Mouse (Mus musculus) right cerebral cortex, postnatal 14 days (tissue): ENCODE data around the gene Dpp8.
"Not testable (repeated sequence)": the region's sequence is repeated elsewhere in the genome, so short reads cannot be mapped to it uniquely, and the experiment has no call there.

Source experiments
- DNase-seq: peaks from one replicate; pipeline ENCODE4 v3.0.0; 2022

The Dpp8 gene

DNA sequence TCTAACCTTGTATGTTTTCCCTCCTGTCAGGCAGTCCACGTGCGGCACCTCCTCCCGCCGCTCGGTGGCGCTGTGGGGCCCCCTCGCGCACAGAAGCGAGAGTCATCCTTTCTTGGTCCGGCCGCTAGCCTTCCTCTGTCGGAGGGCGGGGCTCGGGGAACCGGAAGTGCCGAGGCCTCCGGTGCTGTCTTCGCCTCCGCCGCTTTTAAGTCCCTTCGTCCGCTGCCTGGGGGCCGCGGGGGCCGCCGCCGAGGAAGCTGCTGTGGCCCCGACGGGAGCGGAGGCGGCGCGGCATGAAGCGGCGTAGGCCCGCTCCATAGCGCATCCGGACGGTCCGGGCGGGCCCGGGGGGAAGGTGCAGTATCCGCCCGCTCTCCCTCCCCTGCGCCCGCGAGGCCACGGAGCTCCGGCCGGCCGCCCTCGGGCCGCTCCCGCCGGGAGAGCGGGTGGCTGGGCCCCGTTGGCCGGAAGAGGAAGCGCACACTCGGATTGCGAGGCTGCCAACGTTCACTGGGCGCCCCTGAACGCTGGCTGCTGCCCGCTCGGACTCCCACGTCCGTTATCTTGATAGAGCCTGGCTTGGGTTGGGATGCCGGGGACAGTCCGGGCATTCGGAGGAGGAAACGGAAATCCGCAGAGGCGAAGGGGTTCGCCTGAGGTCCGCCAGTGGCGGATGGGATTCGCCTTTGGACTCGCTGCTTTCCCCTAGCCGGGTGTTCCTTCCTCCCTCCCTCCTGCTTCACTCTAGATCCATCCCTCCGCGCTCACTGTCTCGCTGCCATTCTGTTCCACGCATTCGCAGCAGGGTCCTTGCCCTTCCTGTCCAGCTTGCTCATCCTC is at the start of gene Dpp8:
Gene Dpp8, plus strand, starts transcription at position 146 of the 840 bp plus-strand sequence.
- peak; percentile 93 for DNase-seq

DNA sequence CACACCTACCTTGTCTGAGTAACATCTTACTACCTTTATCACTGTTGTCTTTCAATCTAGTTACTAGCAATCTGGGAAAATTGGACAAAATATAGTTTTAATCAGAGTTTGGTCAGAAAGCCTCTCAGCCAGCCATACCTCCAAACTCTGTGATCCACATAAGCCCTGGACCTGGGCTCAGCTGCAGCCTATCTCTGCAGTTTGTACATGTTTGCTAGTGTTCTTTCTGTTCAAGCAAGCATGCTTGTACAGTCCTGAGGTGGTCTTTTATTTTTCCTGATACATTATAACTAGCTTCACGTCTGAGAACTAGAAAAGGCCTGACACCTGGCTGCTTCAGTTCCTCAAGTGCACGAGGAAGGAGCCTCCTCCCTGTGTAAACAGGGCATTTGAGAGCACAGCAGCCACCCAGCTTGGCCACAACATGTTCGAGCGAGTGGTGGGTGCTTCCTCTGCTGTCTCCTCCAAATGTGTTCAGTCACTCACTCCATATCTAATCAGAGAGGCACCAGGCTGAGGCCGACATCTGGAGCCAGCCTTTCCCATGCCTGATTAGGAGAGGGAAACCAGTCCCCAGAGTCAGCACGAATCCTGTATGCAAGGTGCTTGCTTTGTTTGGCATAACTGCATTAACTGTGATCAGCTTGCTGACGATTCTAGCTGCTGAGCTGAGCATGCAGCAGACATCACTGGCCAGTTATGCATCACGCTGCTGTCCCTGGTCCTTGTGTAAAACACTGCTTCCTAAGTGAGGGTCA is 47.0 kb upstream of the Dpp8 start:
- no peak for DNase-seq

DNA sequence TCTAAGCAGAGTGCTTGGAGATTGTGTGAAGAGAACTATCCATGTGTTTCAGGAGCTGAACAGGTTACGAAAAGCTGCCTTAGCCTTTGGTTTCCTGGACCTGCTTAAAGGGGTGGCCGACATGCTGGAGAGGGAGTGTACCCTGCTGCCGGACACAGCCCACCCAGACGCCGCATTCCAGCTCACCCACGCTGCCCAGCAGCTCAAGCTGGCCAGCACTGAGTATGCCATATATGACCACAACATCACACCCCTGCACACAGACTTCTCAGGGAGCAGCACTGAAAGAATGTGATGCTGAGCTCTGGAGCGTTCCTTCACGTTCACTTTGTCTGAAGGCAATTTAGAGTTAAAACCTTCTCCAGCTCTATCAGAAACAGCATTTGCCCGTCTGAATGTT is 46.4 kb upstream of the Dpp8 start:
- no peak for DNase-seq

DNA sequence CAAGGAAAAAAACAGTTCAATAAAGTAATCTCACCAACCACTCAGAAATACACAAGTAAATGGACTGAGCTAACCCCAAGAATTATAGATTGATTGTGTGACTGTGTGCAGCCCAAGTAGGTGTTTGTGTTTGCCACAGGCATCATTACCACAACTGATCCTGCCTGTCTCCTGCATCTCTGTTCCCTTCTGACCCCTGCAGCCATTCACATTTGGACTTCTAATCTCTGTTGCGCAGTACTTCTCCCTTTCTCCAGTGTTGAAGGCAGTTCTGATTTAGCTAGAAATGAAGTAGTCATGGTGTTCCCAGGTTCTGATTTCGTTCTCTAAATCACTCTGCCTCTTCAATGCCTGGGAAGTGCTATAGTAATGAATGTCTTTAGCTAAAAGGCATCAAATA is 44.6 kb upstream of the Dpp8 start:
- DNase-seq: no peak

DNA sequence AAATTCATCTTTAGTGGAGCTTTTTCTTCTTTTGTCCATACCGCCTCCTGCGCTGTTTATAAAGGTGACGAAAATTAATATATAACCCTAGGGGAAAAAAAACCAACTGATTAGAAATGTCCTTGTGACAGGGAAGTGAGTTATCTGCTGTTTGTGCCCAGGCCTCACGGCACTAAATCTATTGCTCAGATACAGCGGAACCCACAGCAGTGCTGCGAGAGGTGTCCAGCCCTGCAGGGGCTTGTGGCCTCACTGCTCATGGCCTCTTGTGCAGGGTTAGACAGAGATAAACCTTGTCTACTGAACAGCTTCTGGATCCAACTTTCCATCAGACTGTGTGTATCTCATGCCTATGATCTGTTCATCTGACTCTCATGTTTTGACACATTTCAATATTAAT is 43.8 kb upstream of the Dpp8 start:
- no peak for DNase-seq

DNA sequence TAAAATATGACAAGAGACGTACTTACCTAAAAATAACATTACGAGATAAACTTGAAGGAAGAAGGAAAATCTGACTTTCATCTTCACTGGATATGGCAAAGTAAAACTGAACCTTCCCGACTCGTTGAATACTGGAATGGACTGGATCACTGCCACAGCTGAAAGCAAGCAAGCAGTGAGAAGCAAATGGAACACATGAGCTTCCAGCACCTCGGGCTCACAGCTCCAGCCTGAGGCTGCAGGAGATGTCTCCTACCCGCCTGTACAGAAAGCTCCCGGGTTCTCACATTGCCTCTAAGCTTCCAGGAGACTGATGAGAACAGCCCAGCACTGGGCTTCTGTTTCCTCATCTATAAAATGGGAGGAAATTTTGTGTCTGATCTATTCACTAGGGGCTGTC is 41.9 kb upstream of the Dpp8 start:
- no peak for DNase-seq

DNA sequence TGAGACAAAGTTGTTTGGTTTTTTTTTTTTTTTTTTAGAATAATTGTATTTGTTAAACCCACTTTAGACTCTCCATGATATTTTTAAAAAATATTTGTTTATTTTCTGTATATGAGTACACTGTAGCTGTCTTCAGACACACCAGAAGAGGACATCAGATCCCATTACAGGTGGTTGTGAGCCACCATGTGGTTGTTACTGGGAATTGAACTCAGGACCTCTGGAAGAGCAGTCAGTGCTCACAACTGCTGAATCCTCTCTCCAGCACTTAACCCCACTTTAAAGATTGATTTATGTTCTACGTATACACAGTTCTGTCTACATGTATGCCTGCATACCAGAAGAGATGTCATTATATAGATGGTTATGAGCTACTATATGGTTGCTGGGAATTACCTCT is 36.8 kb upstream of the Dpp8 start:
- DNase-seq: not testable (repeated sequence)

DNA sequence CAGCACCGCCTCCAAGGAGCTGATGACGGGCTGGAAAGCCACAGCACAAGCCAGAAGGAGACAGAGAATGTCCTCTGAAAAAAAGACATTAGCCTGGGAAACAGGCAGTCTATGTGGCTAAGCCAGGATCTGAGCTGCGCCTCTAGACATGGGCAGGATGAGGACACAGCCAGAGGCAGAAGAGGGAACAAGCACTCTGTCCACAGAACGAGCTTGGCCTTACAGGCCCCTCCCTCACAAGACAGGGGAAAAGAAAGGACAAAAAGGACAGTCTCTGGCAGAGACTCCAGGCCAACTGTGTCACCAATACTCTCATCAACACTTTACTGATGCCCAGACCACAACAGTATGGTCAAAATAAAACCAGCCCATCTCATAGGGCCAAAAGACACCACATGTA is 30.7 kb upstream of the Dpp8 start:
- no peak for DNase-seq

DNA sequence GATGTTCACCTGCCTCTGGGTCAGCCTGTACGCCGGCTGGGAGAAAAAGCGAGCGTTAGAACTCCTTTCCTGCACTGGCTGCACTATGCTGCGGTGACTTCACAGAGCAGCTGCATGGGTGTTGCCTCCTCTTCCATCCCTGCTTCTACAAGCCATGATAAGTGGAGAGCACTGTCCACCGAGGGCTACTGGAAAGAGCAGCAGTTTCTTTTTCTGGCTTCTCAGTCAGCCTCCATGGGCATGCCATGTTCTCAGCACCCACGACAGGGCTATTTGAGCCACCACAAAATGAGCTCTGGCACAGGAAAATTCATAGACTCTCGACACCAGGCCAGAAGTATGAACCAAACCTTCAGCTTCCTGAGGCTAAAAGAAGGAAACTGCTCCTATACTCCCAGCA is 26.5 kb upstream of the Dpp8 start:
- no peak for DNase-seq

DNA sequence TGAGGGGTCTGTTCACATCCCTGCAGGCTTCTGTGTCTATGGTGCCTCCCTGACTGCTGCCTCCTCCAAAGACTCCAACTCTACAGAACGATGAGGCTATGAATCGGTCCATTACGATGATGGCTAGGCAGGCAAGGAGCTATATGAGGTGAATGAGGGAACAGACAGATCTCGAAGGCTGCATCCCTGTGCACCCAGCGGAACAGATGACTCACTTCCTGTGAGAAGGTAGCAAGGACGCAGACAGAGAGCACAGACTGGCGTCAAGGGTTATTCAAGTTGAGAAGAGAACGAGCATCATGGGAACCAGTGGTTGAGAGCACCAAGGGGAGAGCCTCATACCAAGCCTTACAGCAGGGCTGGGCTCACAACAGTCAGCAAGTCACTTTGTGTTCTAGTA is 21.6 kb upstream of the Dpp8 start:
- no peak for DNase-seq

DNA sequence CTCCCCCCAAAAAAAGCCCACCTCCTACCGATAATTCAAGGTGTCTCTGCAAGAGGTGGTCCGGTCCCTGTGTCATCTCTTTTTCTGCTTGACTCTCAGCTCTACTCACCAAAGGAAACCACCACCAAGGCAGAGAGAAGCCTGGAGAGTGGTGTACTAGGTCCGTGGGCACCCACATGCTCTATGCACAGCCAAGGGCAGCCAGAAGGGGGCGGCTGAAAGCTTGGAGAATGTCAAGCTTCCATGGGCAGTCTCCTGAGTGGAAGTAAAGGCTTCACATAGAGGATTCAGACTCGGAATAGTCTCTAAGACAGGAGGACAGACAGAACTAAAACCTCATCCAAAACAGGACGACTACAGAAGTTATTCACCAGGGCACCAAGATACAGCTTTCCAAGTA is 20.9 kb upstream of the Dpp8 start:
- DNase-seq: peak; percentile 42

DNA sequence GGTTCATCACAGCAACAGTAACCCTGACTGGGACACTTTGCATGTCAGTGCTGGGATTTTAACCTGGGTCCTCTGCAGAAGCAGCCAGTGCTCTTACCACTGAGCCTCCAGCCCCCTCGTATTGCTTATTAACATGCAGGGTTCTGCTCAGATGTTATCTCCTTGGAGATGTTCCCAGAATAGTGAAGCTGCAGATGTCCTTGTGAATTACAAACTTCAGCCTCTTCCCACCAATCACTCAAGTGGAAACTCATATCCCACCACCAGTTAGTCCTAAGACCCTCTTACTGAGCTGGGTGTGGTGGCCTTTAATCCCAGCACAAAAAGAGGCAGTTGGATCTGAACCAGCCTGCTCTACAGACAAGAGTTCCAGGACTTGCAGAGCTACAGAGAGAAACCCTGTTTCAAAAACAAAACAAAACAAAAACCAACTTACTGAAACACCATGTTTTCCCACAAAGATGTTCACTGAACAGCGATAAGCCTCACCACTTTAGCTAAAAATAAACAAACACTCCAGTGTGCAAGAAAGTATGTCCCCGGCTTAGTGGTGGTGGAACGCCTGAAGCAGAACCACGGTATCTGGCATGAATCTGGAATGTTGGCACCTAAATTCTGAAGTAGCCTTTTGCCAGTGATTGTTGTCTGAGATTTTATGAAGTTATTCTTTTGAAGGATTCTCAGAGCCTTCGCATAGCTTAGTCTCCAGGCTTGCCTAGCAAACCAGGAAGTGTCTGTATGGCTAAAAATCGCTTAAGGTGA is 16.6 kb upstream of the Dpp8 start:
- DNase-seq: no peak

DNA sequence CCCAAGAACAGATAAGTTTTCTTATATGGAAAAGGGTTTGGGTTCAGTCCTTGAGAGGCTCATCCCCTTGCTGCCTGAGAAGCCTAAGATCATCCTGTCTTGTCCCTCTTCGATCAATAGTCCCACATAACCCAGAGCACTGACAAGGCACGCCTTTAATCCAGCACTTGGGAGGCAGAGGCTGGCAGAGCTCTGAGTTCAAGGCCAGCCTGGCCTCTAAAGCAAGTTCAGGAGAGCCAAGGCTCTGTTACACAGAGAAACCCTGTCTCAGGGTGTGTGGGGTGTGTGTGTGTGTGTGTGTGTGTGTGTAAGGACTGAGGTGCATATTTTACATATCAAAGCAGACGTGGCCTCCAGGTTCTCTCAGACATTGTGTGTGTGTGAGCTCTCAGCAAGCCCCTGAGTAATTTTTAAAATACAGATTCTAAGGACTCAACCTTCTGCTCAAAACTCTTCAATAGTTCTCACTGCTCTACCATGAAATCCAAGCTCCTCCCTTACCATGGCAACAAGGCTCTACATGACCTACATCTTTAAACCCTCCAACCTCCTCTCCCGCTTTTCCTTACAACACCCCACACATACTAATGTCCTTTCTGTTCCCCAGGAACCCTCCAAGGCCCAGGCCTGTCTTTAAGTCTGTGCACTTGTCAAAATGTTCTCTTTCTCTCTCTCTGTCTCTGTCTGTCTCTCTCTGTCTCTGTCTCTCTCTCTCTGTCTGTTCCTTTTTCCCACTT is 15.8 kb upstream of the Dpp8 start:
- no peak for DNase-seq

DNA sequence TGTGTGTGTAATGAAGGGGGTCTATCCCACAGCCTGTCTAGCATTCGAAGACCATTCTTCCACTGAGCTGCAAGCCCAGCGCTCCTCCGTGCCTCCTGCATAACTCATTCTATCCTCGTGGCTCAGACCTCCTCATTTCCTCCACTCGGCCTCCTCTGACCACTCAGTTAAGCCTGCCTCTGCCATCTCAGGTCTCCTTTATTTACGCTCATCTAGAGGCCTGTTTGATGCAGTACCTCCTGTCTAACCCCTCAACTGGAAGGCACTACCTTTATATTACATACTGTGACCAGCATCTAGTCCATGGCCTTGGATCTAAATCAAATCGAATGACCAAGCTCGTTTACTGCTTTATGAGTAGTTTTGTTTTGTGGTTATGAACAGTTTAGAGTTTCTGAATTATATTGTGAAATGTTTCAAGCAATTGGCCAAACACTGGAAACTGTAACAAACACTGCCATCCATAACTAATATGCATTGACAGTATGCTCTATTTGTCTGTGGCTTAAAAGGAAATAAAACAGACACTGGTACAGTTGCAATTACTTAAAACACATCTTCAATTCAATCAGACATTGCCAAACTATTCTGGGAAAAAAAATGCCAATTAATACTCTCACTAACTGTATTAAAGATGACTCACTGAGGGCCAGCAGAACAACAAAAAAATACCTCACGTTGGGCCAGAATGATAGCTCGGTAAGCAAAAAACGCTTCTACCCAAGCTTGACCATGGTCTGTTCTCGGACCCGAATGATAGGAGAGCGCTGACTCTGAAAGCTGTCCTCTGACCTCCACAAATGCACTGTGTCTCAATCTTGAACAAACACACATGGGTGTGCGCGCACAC is 15.0 kb upstream of the Dpp8 start:
- no peak for DNase-seq

DNA sequence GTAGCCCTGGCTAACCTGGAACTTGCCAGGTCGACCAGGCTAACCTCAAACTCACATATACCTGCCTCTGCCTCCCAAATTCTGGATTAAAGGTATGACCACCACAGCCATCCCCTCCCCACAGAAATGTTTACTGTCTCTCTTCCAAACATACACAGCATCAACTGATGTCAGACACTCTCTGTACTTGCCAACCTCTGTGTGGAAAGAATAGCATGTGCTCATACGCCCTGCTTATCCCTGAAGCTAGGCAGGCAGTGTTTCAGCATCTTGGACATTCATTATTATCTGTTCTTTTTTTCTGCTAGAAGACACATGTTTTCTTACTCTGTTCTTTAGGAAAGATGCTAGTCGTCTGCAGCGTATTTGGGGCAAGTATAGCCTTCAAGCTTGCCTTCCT is 14.3 kb upstream of the Dpp8 start:
- no peak for DNase-seq

DNA sequence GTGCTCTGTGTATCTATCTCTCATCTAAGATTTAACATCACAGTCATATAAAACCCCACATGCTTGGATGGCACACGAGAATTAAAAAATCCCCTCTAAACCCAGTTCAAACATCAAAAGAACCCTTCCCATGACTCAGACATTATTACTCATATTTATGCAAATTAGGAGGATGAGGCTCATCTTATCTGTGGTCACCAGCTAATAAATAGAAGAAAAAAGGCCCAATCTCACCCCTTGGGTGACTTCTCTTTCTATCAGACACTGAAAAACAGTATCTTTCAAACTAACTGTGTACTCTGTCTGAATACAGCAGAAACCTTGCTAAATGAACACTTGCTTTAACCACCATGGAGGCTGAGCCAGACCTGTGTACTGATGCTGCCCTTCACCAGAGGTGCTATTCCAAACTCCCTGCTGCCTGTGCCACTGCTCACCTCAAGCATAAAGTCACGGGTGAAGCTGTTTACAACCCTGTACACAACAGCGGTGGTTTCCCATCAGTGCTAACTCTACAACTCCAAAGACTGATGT is 13.6 kb upstream of the Dpp8 start:
- no peak for DNase-seq

DNA sequence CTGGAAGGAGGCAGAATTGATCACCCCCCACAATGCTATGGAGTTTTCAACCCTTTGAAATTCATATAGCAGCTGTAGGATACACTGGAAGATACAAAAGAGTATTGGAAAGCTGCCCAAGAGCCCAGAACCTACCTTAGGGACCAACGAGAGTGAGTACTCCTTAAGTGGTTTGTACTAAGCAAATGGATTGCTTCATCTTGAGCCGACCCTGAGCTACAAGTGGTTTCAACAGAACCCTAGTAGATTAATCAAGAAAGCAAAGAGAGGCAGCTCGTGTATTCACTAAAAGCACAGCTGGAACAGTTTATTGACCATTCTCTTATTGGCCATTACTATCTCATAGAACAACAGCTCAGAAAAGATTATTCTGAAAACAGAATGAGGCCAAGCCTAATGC is 13.1 kb upstream of the Dpp8 start:
- DNase-seq: no peak

DNA sequence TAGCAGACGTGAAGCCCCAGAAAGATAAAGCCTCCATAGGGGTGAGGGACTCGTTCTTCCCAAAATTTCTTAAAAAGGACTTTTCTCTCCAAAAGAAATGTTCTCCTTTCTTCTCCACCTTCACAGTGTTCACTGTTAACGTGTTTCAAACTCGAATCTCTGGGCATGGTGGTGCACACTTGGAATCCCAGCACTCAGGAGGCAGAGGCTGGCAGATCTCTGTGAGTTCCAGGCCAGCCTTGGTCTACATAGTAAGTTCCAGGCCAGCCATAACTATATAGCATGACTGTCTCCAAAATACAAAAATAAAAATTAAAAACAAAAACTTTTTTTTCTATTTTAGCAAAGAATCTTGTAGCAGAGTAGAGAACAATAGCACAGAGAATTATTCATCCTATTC is 12.1 kb upstream of the Dpp8 start:
- no peak for DNase-seq

DNA sequence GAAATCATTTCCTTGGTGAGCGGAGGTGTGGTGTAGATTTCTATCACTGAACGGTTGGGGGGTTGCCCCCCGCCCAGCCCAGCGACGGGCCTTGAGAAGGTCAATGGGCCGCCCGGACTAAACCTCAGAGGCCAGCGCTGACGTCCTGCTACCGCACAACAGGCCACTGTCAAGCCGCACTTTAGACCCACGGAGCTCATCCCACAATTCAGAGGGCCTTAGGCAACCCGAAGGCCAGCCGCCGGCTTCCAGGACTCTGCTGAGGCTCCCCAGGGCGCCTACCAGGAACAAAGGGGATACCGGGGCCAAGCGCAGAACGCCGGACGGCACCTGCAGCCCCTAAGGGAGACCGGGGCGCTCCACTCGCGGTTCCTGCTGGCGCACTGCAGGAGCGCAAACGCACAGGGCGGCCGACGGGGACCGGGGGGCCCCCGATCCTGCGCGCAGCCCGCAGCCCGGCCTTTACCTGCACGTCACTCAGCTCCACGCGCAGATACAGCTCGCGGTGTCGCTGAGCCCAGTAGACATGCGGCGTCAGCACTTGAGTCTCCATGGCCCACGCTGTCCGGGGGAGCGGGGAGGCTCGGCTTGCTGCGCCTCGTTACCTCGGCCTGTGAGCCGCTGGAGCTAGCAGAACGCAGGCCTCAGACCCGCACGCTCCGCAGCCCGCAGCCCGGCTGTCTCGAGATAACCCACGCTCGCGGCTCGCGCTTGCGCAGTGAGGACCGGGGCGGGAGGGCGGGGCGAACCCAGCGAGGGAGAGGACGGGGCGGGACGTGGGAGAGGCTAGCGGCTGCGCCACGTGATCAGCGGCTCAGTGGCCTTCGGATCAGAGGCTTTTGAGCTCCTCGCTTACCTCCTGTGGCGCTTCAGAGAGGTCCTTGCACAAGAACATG is 11.0 kb upstream of the Dpp8 start, which contains the start of gene Hacd3:
Gene Hacd3, minus strand, starts transcription at position 703 of the 896 bp plus-strand sequence.
- peak; percentile 94 for DNase-seq

DNA sequence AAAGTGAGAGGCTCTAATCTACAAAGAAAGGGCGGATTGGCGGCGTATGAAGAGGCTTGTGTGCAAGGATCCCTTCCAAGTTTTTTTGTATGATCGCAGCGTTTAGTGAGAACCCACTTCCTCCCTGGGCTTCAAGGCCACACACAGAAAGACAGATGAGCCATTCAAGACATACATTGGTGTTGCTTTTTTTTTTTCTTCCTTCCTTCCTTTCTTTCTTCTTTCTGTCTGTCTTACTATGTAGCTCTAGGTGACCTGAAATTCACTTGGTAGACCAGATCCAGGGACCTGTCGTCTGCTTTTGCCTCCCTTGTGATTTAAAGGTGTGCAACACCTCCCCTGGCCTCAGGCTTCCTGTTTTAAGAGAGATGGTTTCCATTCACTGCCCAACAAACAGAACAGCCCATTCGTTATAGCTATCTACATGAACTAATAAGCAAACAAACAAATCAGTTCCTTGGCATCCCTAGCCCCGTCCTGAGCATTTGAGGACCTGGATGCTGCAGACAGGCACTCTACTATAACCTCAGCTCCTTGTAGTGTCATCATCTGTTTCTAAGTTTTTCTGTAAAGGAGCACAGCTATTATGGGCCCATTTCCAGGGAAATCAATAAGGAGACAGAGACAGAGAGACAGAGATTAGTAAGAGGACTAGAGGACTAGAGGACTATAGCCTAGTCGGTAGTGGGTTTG is 10.2 kb upstream of the Dpp8 start:
- DNase-seq: no peak
